Mouse (Mus musculus): ENCODE results near the gene Rad51d. TPM values are rescaled to one million over a fixed set of nuclear protein-coding genes. Genes with fewer than 3 reads are reported as not detected.
A peak's percentile ranks its signal among the peaks of the same experiment; 100 is the strongest.

The Rad51d gene
- polyA plus RNA-seq, 1 experiment from 2014 or later, result 14.5 TPM

GRCm38 (mm10) chr11:82921691-82922090 lies 31.3 kb upstream of the Rad51d start:
- 74% methylated on average over 4 of the region's 4 CpGs for WGBS
- peaks cover 5% of the 10 kb centered on the region; the same call in 1 of the 2 replicates for H3K27me3 ChIP-seq (replicated peaks; ENCODE audit: control insufficient read depth, insufficient read depth, low read length)
- H3K4me3 ChIP-seq (ENCODE audit: low read depth, low read length), result no peak overlapping the region
- H3K36me3 ChIP-seq (ENCODE audit: control insufficient read depth, insufficient read depth, low read length), result no peaks in the 10 kb centered on the region
- H3K4me2 ChIP-seq (ENCODE audit: low read depth, low read length), result no peak overlapping the region
- H3K9ac ChIP-seq (ENCODE audit: low read depth, low read length), result no peak overlapping the region
- no peaks in the 10 kb centered on the region for H3K4me1 ChIP-seq (ENCODE audit: control insufficient read depth, insufficient read depth, low read length)
- no peak overlapping the region for H3K27ac ChIP-seq (replicated peaks; ENCODE audit: low read depth, low read length)
- ATAC-seq (ENCODE audit: low read depth) (no peak), DNase-seq (ENCODE audit: low spot score) (no peak)
- no peaks in the 10 kb centered on the region for H3K9me3 ChIP-seq (ENCODE audit: control insufficient read depth, low read length)

DNA sequence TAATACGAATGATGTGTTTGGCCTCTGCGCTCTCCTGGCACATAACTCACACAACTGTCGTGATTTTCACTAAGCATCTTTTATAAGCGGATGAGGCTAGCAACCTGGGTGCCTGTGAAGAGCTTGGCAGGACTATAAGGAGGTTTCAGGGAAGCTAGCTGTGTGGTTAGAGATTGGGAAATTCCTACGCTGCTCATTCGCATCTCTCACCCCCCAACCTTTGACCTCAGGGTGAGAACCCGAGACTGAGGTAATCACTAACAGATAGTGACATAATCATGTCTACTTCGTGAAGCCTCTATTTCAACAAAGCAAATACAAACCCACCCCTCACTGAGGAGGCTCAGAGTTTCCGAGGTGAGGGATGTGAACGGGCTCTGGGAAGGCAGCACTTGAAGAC lies 30.4 kb upstream of the Rad51d start:
- no peaks in the 10 kb centered on the region for H3K4me1 ChIP-seq (ENCODE audit: control insufficient read depth, insufficient read depth, low read length)
- H3K4me3 ChIP-seq (ENCODE audit: low read depth, low read length), result no peak overlapping the region
- DNase-seq (ENCODE audit: low spot score), result no peak
- H3K9ac ChIP-seq (ENCODE audit: low read depth, low read length), result no peak overlapping the region
- no peak overlapping the region for H3K27ac ChIP-seq (replicated peaks; ENCODE audit: low read depth, low read length)
- 46% methylated on average over 9 of the region's 10 CpGs for WGBS
- H3K36me3 ChIP-seq (ENCODE audit: control insufficient read depth, insufficient read depth, low read length), result no peaks in the 10 kb centered on the region
- no peak for ATAC-seq (ENCODE audit: low read depth)
- H3K4me2 ChIP-seq (ENCODE audit: low read depth, low read length), result no peak overlapping the region
- peaks cover 2% of the 10 kb centered on the region; the same call in 1 of the 2 replicates for H3K27me3 ChIP-seq (replicated peaks; ENCODE audit: control insufficient read depth, insufficient read depth, low read length)
- no peaks in the 10 kb centered on the region for H3K9me3 ChIP-seq (ENCODE audit: control insufficient read depth, low read length)

DNA sequence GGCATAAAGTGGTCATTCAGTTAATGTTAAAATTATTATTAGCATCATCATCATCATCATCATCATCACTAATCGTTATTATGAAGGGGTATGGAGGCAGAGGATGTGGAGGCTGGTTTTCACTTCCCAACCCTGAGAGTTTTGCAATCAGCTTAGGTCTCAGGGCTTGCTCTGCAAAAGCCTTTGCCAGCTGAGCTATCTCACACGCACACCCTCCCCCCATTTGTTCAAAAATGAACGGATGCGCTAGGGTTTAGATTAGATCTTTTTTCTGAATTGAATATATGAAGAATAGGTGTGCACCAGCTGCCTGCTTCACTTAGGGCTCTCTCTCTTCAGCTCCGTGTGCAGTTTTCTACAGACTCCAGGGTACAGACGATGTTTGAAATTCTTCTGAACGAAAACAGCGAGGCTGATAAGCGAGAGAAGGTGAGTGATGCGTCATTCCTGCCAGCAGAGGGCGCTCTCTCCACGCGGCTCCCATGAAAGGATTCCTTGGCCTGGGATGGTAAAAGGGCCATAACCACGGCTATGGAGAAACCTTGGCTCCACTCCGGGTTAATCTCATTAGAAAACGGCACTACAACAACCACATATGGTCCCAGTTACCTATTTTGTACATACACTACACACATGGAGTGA lies 24.4 kb upstream of the Rad51d start:
- H3K27me3 ChIP-seq (replicated peaks; ENCODE audit: control insufficient read depth, insufficient read depth, low read length), result no peaks in the 10 kb centered on the region
- WGBS, result 8% methylated on average over 16 of the region's 16 CpGs

DNA sequence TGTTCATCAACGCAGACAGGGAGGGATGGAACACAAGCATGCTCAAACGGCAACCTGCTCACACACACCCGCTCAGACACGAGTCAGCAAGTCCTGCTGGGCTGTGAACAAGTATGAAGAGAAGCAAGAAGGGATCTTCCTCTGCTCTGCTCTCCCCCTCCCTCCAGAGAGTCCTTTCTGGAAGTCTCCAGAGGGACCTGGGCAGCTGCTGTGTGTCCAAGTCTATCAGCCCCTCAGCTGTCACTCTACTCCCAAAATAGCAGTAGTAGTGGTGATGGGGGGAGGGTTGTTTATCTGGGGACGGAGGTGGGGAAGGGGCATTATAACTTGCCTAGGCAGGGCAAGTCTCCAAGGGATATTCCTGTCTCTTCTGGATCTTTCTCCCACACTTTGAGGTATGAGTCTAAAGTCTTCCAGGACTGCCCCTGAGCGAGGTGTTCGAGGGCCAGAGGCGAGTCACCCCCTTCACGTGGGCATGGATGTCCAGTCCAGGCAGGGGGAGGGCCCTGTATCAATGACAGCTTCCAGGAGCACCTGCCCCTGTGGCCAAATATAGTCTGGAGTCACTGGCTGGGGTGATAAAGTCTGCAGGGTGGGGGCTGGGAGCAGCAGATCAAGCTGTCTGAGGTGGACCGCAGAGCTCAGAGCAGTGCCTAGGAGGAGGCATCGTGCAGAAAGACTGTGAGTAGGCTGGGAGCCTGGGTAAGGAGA lies 20.4 kb upstream of the Rad51d start:
- H3K4me3 ChIP-seq (ENCODE audit: low read depth, low read length), result no peak overlapping the region
- no peak overlapping the region for H3K27ac ChIP-seq (replicated peaks; ENCODE audit: low read depth, low read length)
- H3K9ac ChIP-seq (ENCODE audit: low read depth, low read length), result no peak overlapping the region
- H3K4me1 ChIP-seq (ENCODE audit: control insufficient read depth, insufficient read depth, low read length), result 0 out of 2 replicates have a peak, but pooled peaks cover 5% of the 10 kb centered on the region
- H3K9me3 ChIP-seq (ENCODE audit: control insufficient read depth, low read length), result no peaks in the 10 kb centered on the region
- ATAC-seq (ENCODE audit: low read depth), result peak; percentile 46; the same call in 1 of the 2 replicates
- H3K4me2 ChIP-seq (ENCODE audit: low read depth, low read length), result no peak overlapping the region
- peak; percentile 33 for DNase-seq (ENCODE audit: low spot score)
- 79% methylated on average over 11 of the region's 11 CpGs for WGBS
- H3K27me3 ChIP-seq (replicated peaks; ENCODE audit: control insufficient read depth, insufficient read depth, low read length), result no peaks in the 10 kb centered on the region
- H3K36me3 ChIP-seq (ENCODE audit: control insufficient read depth, insufficient read depth, low read length), result peaks cover 10% of the 10 kb centered on the region; the same call in 1 of the 2 replicates

More for the DNA sequence above, 24.4 kb upstream of the Rad51d start:
- peak overlapping the region; percentile 34 for H3K4me2 ChIP-seq (ENCODE audit: low read depth, low read length)
- no peaks in the 10 kb centered on the region for H3K9me3 ChIP-seq (ENCODE audit: control insufficient read depth, low read length)
- DNase-seq (ENCODE audit: low spot score) (peak; percentile 63), ATAC-seq (ENCODE audit: low read depth) (peak; percentile 58; the same call in 1 of the 2 replicates)
- H3K9ac ChIP-seq (ENCODE audit: low read depth, low read length), result no peak overlapping the region
- H3K36me3 ChIP-seq (ENCODE audit: control insufficient read depth, insufficient read depth, low read length), result no peaks in the 10 kb centered on the region
- H3K4me3 ChIP-seq (ENCODE audit: low read depth, low read length), result no peak overlapping the region
- no peaks in the 10 kb centered on the region for H3K4me1 ChIP-seq (ENCODE audit: control insufficient read depth, insufficient read depth, low read length)
- H3K27ac ChIP-seq (replicated peaks; ENCODE audit: low read depth, low read length), result no peak overlapping the region

GRCm38 (mm10) chr11:82910250-82910649 lies 19.8 kb upstream of the Rad51d start, which contains the start of gene Unc45b:
Gene Unc45b, plus strand, starts transcription at chr11:82910550.
- Histone ChIP-seq H3K9me3 (ENCODE audit: control insufficient read depth, low read length) (no peaks in the 10 kb centered on the region), H3K9ac (ENCODE audit: low read depth, low read length) (no peak within 1 kb of the TSS), H3K4me2 (ENCODE audit: low read depth, low read length) (no peak within 1 kb of the TSS), H3K36me3 (ENCODE audit: control insufficient read depth, insufficient read depth, low read length) (peaks cover 16% of the 10 kb centered on the region; the same call in 1 of the 2 replicates), H3K4me3 (ENCODE audit: low read depth, low read length) (no peak within 1 kb of the TSS), H3K4me1 (ENCODE audit: control insufficient read depth, insufficient read depth, low read length) (0 out of 2 replicates have a peak, but pooled peaks cover 5% of the 10 kb centered on the region), H3K27me3 (replicated peaks; ENCODE audit: control insufficient read depth, insufficient read depth, low read length) (no peaks in the 10 kb centered on the region), H3K27ac (replicated peaks; ENCODE audit: low read depth, low read length) (no peak within 1 kb of the TSS)
- ATAC-seq (ENCODE audit: low read depth) (no peak), DNase-seq (ENCODE audit: low spot score) (no peak)
- WGBS, result 81% methylated on average over 4 of the region's 4 CpGs

DNA sequence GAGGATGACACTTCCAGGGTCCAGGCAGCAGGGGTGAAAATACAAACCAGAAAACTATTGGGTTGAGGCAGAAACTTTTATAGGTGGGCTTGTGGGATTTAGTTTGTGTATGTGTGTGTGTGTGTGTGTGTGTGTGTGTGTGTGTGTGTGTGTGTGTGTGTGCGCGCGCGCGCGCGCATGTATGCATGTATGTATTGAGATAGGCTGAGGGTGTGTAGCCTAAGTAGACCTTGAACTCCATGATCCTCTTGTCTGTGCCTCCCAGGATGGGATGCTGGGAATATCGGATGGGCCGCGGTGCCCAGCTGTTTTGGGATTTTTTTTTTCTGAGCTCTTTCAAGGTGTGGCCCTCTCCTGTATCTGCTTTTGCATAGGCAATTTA lies 18.2 kb upstream of the Rad51d start:
- peak overlapping the region; percentile 86 for H3K9ac ChIP-seq (ENCODE audit: low read depth, low read length)
- no peak overlapping the region for H3K27ac ChIP-seq (replicated peaks; ENCODE audit: low read depth, low read length)
- 71% methylated on average over 6 of the region's 10 CpGs for WGBS
- 0 out of 2 replicates have a peak, but pooled peaks cover 5% of the 10 kb centered on the region for H3K4me1 ChIP-seq (ENCODE audit: control insufficient read depth, insufficient read depth, low read length)
- H3K27me3 ChIP-seq (replicated peaks; ENCODE audit: control insufficient read depth, insufficient read depth, low read length), result no peaks in the 10 kb centered on the region
- ATAC-seq (ENCODE audit: low read depth), result no peak
- no peak for DNase-seq (ENCODE audit: low spot score)
- H3K4me3 ChIP-seq (ENCODE audit: low read depth, low read length), result peak overlapping the region; percentile 85
- peaks cover 32% of the 10 kb centered on the region for H3K36me3 ChIP-seq (ENCODE audit: control insufficient read depth, insufficient read depth, low read length)
- peak overlapping the region; percentile 80 for H3K4me2 ChIP-seq (ENCODE audit: low read depth, low read length)
- H3K9me3 ChIP-seq (ENCODE audit: control insufficient read depth, low read length), result no peaks in the 10 kb centered on the region

DNA sequence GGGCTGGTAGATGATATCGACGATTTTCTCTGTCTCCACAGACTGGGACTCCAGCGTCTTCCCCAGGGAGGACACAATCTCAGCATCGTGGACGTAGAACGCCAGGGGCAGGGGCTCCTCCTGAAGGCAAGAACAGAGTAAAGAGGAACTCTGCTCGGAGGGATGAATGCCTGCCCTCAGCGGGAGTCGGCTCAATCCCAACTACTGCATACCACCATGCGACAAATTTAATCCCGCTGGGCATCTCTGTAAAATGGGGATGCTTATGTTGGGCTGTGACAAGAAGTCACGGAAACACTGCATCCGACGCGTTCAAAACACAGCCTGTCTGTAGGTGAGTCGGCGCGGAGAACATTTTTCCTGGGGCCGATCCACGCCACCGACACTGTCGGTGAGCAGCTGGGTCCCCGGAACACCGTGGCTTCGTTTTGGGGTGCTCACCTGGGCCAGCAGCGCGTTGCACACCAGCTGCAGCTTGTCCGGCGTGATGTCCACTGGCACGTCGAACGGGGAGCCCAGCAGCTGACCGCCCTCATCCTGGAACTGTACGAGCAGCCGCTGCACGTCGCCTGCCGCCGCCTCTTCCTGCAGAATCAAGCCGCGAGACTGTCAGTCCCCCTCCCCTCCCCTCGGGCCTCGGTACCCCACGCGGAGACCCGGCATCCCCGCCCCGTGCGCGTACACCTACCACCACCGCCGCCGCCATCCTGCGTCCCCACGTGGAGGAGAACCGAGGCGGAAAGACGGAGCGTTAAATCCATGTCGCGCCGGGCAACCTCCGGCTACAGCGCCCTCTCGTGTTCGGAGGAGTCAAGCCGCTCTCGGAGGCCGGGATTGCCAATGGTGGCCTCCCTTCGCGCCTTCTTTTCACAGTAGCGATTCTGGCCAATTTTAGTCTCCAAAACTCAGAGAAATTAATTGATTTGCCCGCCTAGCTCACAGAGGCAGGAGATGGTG lies 17.5 kb upstream of the Rad51d start, which contains the start of gene Nle1:
Gene Nle1 (minus strand): TSS at position 761 of the 957 bp plus-strand sequence.
- peak within 1 kb of the TSS; percentile 80 for H3K4me2 ChIP-seq (ENCODE audit: low read depth, low read length)
- no peak within 1 kb of the TSS for H3K27ac ChIP-seq (replicated peaks; ENCODE audit: low read depth, low read length)
- H3K27me3 ChIP-seq (replicated peaks; ENCODE audit: control insufficient read depth, insufficient read depth, low read length), result no peaks in the 10 kb centered on the region
- H3K9ac ChIP-seq (ENCODE audit: low read depth, low read length), result peak within 1 kb of the TSS; percentile 86
- DNase-seq (ENCODE audit: low spot score), result peak; percentile 93
- ATAC-seq (ENCODE audit: low read depth), result peak; percentile 81
- peak within 1 kb of the TSS; percentile 85 for H3K4me3 ChIP-seq (ENCODE audit: low read depth, low read length)
- under 1% methylated on average over 58 of the region's 73 CpGs for WGBS
- peaks cover 39% of the 10 kb centered on the region for H3K36me3 ChIP-seq (ENCODE audit: control insufficient read depth, insufficient read depth, low read length)
- H3K9me3 ChIP-seq (ENCODE audit: control insufficient read depth, low read length), result no peaks in the 10 kb centered on the region
- H3K4me1 ChIP-seq (ENCODE audit: control insufficient read depth, insufficient read depth, low read length), result 0 out of 2 replicates have a peak, but pooled peaks cover 5% of the 10 kb centered on the region

DNA sequence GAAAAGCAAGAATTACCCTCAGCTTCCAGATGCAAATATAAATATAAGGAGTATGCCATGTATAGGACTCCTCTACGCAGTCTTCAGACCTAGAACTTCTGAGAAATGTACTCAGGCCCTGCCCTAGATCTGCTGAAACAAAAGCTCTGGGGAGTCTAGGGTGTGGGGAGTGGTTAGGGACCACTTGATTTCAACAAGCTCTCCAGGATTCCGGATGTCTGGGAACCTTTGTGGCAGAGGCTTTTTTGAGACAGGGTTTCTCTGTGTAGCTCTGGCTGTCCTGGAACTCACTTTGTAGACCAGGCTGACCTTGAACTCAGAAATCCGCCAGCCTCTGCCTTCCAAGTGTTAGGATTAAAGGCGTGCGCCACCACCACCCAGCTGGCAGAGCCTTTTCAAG lies 15.4 kb upstream of the Rad51d start:
- DNase-seq (ENCODE audit: low spot score) (no peak), ATAC-seq (ENCODE audit: low read depth) (no peak)
- Histone ChIP-seq H3K36me3 (ENCODE audit: control insufficient read depth, insufficient read depth, low read length) (peaks cover 60% of the 10 kb centered on the region), H3K9ac (ENCODE audit: low read depth, low read length) (no peak overlapping the region), H3K9me3 (ENCODE audit: control insufficient read depth, low read length) (no peaks in the 10 kb centered on the region), H3K4me2 (ENCODE audit: low read depth, low read length) (no peak overlapping the region), H3K4me3 (ENCODE audit: low read depth, low read length) (no peak overlapping the region), H3K27me3 (replicated peaks; ENCODE audit: control insufficient read depth, insufficient read depth, low read length) (no peaks in the 10 kb centered on the region), H3K27ac (replicated peaks; ENCODE audit: low read depth, low read length) (no peak overlapping the region), H3K4me1 (ENCODE audit: control insufficient read depth, insufficient read depth, low read length) (0 out of 2 replicates have a peak, but pooled peaks cover 5% of the 10 kb centered on the region)
- WGBS, result 90% methylated on average over 5 of the region's 5 CpGs

Data from embryonic facial prominence, embryonic 14.5 days (tissue).